Mouse (Mus musculus) cerebellum, adult 2 months (tissue): ENCODE data around the gene D030056L22Rik.

Experiments
- CTCF ChIP-seq: fragments of 200-500 bp; IDR thresholded peaks from 2 replicates; pipeline ENCODE4 v1.5.1; 2011; ENCODE audit warnings: low read depth, mild to moderate bottlenecking, control low read depth, low read length, moderate library complexity, borderline replicate concordance; ENCODE audit not compliant: insufficient read depth
- POLR2A ChIP-seq: fragments of 200-500 bp; IDR thresholded peaks from 2 replicates; pipeline ENCODE4 v1.6.1; 2011; ENCODE audit warnings: low read length, control low read depth, borderline replicate concordance; ENCODE audit not compliant: insufficient read depth

GRCm38 (mm10) chr19:18708101-18708500, 4.9 kb upstream of the D030056L22Rik start:
- TF ChIP-seq CTCF = no peak
- TF ChIP-seq POLR2A = no peak
